Mouse (Mus musculus): ENCODE results near the gene Omp.
A peak's percentile ranks its signal among the peaks of the same experiment; 100 is the strongest.

The Omp gene

GRCm38 (mm10) chr7:98142247-98142646, 3.1 kb downstream of the Omp start:
- no peak for DNase-seq (ENCODE audit: low read depth, low spot score)

- no peak for DNase-seq (ENCODE audit: low read depth, low spot score)
Observed at GRCm38 (mm10) chr7:98141206-98141605, 4.1 kb downstream of the Omp start.

- DNase-seq (ENCODE audit: low read depth, low spot score): no peak
Observed at GRCm38 (mm10) chr7:98140597-98140996, 4.7 kb downstream of the Omp start.

GRCm38 (mm10) chr7:98139216-98139615, 6.1 kb downstream of the Omp start:
- no peak for DNase-seq (ENCODE audit: low read depth, low spot score)

DNA sequence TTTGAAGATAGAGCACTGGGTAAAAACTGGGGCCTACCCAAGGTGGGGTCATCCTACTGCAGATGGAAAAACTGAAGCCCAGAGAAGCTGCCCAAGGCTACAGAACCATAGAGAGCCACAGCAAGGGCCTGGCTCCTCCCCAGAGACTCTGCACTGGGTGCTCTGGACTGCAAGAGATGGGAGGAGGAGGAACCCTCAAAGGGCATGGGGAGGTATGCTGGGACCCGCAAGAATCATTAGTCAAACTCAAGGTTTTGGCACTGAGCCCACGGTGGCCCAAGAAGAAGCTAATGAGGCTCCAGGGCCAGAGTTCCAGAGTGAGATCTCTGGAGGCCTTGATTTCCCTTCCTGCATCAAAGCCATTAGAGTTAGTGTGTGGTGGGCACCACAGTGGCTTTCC, 7.3 kb downstream of the Omp start:
- no peak for DNase-seq (ENCODE audit: low read depth, low spot score)

DNA sequence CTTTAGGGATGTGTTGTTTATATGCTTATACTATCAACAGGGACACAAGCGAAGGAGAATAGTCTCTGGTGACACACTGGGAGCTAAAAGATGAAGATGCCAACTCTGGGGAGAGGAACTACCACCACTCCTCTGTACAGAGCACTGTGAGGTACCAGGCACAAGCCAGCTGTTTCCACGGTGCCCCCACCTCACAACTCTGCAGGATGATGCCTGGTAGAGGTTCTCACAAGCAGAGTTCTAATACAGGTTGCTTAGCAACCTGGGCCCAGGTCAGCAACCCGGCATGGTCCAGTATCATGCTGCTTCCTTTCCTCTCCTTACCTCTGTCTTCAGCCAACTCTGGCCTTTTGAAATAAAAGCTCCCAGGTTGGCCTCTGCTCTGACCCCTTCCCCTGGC, 7.7 kb downstream of the Omp start:
- DNase-seq (ENCODE audit: low read depth, low spot score): no peak

GRCm38 (mm10) chr7:98131751-98132150, 13.6 kb downstream of the Omp start:
- DNase-seq (ENCODE audit: low read depth, low spot score): no peak

GRCm38 (mm10) chr7:98125473-98125872, 19.8 kb downstream of the Omp start:
- DNase-seq (ENCODE audit: low read depth, low spot score): no peak

GRCm38 (mm10) chr7:98124701-98125100, 20.6 kb downstream of the Omp start:
- no peak for DNase-seq (ENCODE audit: low read depth, low spot score)

- no peak for DNase-seq (ENCODE audit: low read depth, low spot score)
Observed at GRCm38 (mm10) chr7:98121673-98122072, 23.6 kb downstream of the Omp start.

- no peak for DNase-seq (ENCODE audit: low read depth, low spot score)
Observed at GRCm38 (mm10) chr7:98121241-98121640, 24.1 kb downstream of the Omp start.

DNA sequence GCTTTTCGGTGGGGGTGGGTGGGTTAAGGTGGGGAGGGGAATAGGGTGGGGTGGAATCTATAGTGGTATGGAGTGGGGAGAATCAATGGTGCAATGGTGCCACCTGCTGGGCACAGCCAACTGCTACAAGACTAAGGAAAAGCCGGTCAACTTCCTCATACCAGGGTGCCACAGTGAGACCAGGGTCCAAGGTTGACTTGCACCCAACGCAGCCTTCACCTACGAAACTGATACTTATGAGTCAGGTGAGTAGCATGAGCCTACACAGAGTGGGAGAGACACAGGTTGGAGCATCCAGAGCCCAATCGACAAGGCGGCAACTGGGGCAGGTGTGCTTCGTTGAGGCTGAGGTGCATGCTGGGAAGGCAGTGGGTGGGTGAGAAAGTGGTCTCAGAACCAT, 25.0 kb downstream of the Omp start:
- peak; percentile 82 for DNase-seq (ENCODE audit: low read depth, low spot score)

- no peak for DNase-seq (ENCODE audit: low read depth, low spot score)
Observed at GRCm38 (mm10) chr7:98119961-98120232, 25.4 kb downstream of the Omp start.

GRCm38 (mm10) chr7:98119179-98119960, 25.9 kb downstream of the Omp start, which contains the start of gene Myo7a:
Gene Myo7a, minus strand, starts transcription at chr7:98119524.
- DNase-seq (ENCODE audit: low read depth, low spot score): no peak

GRCm38 (mm10) chr7:98117012-98117660, 28.2 kb downstream of the Omp start:
- DNase-seq (ENCODE audit: low read depth, low spot score): no peak

DNA sequence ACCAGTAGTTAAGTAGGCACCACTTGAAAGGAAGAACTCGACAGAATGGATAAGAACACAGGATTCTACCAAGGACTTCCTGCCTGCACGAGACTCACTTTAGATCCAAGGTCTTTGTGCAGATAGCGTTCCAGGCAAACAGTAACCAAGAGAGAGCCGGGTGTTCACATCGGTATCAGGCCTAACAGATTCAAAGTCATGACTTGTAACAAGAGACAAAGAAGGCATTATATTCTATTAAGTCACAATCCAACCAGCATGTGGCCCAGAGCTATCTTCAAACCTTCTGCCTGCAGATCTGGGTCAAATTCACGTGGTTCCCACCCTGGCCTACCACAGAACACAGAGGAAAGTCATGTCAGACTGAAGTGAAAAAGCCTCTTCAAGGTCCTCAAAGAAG, 30.6 kb downstream of the Omp start:
- DNase-seq (ENCODE audit: low read depth, low spot score): no peak

DNA sequence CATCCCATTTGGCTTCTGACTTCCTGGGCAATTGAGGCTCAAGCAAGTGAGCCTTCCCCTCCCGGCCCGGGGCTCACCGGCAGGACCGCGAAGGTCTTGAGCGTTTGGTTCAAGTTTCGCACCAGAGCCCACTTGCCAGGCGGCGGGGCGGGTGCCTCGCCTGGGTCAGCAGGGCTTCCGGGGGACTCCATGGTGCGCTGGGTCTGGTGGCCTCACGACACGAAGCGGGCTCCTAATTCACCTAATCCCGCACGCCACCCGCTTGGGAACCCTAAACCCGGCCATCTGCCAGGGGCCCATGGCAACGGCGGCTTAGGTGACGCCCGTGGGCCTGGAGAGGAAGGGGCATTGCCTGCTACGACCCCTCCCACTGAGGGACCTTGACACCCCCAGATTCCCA, 34.1 kb downstream of the Omp start:
- DNase-seq (ENCODE audit: low read depth, low spot score): no peak

DNA sequence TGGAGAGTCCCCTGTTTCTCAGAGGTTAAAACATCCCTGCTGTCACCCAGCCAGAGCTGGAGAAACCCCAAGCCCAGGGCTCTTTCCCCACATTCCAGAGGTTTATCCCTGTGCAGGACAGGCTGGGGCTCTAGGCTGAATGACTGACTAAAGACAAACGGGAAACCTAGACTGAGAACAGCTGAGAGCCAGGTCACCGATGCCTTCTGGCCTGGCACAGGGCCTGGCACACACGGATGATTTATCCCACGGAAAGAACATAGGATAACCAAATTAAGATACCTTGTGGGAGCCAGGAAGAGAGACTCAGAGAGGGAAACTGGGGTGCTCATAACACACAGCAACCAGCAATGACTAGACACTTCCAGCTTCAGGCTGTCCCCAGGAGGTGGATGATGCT, 35.5 kb downstream of the Omp start:
- no peak for DNase-seq (ENCODE audit: low read depth, low spot score)

GRCm38 (mm10) chr7:98108636-98109430, 36.5 kb downstream of the Omp start:
- no peak for DNase-seq (ENCODE audit: low read depth, low spot score)

GRCm38 (mm10) chr7:98106272-98106671, 39.0 kb downstream of the Omp start:
- DNase-seq (ENCODE audit: low read depth, low spot score): no peak

- no peak for DNase-seq (ENCODE audit: low read depth, low spot score)
Observed at GRCm38 (mm10) chr7:98104481-98105435, 40.5 kb downstream of the Omp start.

DNA sequence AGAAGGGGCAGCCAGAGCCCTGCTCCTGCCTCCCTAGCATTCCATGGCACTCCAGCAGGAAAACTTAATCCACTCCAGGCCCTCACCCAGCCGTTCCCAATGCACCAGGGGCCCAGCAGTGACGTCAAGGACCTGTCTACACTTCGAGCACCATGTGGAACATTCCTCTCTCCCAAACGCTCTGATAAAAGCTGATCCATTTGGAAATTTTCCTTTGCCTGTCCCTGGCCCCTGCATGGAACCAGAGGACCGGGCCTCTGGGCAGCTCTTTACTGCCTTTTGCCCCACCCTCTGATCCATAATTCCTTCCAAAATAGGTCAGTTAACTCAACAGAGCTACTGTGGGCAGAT, 41.4 kb downstream of the Omp start:
- DNase-seq (ENCODE audit: low read depth, low spot score): no peak
